Mouse (Mus musculus) frontal cortex, postnatal 14 days (tissue): Measurements from ENCODE around the gene Cnst.

Experiments used
- DNase-seq, 2 experiments: peaks; one replicate each; pipeline ENCODE4 v3.0.0; 2022; ENCODE audit warnings: low spot score in 2 of 2

Gene Cnst

DNA sequence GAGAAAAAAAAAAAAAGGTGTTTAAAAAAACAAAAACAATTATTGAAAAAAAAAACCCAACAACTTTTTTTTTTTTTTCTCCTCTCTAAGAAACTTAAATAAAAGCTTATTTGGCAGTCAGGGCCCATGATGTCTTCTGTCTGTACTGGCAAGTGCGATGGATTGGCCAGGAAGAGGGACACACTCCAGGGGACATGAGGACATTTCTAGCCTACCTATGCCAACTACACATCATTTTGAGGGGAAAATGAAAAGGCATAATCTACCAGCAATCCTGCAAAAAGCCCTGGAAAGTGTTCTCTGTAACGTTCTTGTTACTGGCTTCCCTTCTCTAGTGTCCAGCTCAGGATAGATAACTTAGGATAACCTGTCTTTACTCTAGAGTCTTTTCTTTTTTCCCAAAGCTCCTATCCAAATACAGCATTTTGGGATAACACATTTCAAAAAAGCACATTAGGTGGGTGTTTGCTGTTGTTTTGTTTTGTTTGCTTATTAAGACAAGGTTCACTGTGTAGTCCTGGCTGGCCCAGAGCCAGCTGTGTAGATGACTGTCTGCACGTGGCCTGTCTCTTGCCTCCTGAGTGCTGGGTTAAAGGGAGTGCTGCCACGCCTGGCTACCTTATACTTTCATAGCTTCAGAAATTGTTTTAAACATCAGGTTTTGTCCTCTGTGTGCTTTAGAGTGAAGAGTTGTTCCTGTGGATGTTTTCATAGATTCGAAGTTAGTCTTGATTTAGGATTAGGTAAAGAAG is 7.2 kb downstream of the Cnst start:
- DNase-seq, result no peak

DNA sequence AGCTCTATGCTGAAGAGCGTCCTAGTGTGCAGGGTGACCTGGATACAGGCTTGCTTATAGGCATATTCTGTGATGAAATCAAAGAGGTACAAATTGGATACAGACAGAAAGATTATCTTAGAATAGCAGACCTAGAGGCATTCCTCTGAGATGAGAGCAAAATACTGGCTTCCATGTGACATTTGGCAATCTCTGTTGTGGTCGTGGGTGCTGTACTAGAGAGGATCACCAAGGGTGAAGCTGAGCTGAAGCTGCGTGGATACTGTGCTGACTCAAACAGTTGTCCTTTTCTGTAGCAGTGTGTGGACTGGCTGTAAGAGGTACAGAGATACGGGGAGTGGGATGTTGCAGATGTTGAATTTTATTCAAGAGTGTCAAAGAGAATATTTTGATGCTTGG is 7.8 kb downstream of the Cnst start:
- DNase-seq, result no peak

DNA sequence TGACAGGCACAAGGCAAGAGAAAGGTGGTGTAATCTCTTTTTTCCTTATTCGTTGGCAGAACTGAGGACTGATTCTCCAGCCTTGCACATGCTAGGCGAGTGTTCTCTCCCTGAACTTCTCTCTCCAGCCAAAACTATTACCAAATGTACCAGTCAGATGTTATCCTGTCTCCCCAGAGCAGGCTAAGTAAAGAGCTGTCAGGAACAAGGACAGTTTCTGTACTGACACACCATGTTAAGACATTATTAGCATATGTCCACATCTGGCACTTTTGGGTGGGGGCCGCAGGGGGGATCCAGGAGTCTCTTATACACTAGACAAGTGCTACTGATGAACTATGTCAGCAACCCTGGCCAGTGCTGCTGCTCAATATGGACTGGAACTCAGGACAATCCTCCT is 10.8 kb downstream of the Cnst start:
- DNase-seq, result no peak

DNA sequence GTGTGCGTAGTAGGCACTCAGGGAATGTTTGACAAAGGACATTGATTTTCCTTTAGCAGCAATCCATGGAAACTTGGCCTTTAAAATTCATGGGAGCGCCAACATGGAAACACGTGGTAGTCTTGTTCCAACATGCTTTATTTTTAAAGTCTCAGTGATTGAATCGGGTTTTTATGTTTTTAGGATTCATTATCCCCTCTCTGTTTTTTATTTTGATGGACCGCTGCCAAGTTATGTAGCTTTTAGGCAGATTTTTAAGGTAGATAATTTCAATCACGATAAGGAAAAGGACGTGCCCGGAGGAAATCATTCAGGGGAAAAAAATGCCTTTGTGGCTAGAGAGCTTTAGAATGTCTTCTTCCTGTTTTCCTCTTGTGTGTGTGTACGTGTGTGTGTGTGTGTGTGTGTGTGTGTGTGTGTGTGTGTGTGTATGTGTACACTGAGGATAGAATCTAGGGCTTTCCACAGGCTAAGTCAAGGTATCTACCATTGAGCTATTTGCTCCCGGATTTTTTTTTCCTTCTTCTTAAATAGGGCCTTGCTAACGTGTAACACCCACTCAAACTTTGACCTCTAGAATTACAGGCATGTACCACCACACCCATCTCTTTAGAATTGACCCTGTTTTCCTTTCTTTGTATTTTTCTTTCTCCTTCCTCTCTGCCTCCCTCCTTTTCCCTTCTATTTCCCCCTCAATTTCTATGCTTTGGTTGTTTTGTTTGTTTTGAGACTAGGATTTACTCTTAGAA is 13.4 kb downstream of the Cnst start:
- DNase-seq, result no peak

DNA sequence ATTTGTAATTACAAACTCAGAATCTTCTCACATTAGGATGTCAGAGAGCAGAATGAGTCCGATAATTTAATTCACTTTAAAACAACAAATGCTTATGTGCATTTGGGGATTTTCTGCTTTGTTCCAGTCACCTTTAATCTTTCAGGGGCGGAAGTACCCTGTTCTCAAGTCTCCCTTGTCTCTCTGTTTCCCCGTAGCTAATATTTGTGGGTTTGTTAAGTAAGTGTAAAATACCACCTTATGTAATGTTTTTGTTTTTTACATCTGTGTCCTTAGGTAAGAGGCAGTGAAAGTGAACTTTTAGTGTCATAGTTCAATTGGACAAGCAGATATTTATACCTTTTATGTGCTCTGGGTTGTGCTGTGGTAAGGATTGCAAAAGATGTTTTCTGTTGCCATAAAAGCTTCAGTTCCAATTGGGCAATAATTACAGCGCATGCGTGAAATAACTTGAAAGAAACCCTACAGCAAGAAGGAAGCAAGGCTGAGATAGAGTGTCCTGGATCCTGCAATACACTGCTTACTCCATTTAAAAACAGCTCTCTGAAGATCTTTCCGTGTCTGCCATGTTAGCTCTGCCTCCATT is 14.8 kb downstream of the Cnst start:
- DNase-seq, result no peak

DNA sequence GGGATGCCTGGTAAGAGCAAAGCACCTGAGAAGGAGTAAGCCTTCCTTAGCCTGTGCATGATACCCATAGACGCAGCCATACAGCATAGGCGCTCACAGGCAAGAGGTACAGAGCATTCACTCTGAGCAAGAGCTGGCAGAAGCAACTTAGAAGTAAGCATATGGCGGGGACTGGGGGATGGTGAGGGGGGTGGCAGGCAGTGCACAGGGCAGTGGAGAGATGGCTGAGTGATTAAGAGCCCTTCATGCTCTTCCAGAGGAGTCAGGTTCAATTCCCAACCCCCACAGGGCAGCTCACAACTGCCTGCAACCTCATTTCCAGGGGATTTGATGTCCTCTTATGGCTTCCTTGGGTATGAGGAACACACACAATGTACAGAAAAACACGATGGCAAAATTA is 17.0 kb downstream of the Cnst start:
- DNase-seq, result no peak

DNA sequence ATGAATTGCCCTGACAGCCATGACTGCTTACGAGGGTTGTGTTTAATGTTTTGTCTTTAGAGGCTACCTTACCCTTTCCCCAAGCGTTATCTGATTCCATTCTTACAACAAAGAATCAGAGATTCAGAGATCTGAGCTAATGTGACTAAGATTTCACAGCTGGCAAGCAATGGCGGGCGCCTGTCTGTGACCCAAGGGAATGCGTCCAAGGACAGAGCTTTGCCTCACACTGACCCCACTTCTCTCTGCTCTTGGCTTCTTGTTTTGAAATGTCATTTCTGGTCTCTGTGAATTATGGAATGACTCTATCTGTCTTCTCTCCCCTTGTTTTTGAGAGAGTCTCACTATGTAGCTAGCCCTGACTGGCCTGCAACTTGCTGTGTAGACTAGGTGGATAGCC is 17.8 kb downstream of the Cnst start:
- no peak for DNase-seq

DNA sequence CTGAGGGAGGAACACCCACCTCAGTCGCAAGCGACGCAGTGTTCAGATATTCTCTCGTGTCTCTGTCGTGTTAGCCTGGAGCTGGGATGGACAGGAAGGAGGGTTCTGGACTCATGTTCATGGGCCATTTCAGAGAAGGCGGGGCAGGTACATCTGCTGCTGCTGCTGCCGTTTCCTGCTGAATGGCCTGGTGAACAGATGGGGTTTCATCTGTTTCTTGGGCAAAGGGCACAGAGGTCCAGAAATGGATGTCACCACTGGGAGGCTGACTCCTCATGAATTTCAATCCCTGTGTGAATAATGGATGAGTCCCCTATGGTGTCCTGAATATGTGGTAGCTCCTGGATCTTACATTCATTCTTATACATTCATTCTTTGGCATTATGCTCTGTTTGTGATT is 21.4 kb downstream of the Cnst start:
- DNase-seq, result no peak

DNA sequence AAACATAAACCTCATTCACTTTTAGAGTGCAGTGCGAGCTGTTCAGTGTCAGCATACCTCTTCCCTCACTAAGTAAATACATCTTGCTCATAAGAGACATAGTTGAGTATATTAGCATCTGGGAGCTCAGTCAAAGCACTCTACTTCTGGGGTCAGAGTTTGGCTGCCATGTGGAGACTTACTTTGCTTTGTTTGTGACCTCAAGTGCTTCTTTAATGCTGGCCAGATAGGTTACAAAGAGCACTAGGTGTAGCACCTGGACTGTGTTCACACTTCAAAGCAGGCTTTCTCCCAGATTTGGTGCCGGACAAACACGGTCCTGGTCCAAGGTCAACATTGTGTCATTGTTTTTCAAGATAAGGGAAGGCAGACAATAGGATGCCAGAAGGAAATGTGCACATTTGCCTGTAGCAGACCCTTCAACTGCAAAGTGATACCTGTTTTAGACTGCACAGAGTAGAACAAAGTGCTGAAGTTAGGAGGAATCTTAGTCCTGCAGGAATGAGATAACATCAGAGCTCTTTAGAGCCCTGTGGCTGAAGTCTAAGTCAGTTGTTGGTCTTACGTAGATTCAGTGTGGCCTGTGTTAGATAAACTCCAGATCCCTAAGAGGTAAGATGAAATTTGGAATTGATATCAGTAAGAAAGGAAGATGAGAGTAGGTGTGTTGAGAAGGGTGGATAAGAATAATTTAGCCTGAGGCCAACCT is 22.7 kb downstream of the Cnst start:
- no peak for DNase-seq

DNA sequence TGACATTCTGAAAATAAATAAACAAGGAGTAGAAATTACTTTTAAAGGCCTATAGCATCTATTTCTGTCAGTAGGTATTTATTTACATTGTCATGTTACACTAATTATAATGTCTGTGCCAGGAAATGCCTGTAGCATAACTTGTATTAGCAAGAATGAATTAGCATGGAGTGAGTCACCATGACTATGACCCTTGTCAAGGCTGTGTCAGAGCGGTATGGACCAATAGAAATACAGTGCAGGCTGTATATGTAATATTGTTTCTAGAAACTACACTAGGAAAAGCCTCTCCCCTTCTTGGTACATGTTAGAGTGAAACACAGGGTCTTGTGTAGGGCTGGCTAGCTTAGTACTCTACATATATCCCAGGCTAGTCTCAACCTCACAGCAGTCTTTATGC is 24.3 kb downstream of the Cnst start:
- no peak for DNase-seq

DNA sequence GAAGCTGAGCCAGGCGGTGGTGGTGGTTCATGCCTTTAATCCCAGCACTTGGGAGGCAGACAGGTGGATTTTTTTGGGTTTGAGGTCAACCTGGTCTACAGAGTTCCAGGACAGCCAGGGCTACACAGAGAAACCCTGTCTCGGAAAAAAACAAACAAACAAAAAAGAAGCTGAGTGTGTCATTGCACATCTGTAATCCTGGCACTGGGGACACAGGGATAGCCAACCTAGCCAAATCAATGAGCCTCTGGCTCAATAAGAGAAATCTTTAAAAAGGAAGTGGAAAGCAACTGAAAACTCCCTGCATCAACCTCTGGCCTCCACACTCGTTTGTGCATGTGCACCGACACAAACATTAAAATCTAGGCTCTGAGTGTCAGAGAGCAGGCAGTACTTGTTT is 25.5 kb downstream of the Cnst start:
- DNase-seq, result no peak

DNA sequence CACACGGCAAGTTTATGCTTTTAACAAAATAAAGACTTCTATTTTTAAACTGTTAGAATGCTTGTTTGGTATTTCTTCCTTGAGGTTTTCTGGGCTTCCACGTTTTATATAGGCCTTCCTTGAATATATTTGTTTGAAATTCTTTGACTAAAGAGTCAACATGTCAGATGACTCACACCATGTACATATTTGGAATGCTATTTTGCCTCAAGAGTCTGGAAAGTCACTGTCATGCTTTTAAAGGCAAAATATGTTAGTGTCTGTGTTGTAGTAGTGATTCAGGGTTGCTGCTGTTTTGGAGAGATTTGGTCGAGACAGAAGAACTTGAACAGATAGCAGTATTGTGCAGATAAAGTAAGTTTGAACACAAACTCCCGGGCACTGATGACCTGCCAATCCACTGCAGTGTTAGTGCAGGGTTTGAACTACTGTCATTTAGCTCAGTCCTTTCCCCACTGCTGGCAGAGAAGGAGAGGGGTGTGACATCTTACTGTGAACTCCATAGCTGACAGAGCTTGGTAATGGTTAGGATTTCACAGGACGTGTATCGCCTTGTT is 27.6 kb downstream of the Cnst start:
- no peak for DNase-seq

DNA sequence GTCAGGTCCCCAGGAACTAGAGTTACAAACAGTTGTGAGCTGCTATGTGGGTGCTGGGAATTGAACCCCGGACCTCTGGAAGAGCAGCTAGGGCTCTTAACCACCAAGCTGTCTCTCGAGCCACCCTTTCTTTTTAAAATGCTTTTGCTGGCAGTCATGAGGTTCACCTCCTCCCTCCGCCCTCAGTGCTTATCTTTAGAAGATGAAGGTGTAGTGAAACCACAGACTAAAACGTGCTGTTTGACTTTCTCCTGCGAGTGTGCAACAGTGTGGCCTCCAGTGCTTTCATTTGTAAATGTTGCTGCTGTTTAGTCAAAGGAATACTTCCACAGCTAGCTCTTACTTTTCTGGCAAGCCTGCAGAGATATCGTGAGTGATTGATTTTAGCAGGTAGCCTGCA is 32.5 kb downstream of the Cnst start:
- no peak for DNase-seq

DNA sequence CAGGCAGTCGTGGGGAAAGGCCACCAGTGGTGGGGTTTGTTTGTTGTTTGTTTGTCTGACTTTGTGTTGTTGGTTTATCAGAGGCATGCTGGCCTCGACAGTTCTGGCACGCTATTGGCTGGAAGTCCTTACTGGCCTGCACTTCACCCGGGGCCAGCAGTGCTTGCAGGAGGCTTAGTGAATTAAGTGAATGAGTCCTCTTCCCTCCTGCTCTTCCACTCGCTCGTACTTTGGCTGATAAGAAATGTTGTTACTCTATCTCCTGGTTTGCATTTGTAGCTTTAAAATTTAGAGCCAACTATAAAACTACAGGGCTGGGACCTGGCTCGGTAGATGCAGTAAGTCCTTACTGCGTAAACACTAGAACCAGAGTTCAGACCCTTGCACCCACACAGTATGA is 34.0 kb downstream of the Cnst start:
- no peak for DNase-seq

DNA sequence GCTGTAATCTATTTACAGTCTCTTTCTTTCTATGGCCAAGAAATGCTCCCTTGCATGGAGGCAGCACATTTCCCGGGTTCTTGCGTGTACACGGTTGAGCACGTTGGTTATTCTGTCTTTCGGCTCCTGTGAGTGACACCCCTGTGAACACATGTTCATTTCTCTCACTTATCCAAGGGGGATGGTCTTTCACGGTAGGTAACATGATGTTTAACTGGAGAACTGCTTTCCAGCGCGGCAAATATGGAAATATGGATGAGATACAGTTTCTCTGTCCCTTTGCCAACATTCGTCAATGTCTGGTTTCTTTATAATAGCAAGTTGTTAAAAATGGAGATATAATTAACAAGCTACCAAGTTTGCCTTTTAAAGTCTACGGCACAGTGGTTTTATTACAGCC is 35.3 kb downstream of the Cnst start:
- DNase-seq, result no peak

DNA sequence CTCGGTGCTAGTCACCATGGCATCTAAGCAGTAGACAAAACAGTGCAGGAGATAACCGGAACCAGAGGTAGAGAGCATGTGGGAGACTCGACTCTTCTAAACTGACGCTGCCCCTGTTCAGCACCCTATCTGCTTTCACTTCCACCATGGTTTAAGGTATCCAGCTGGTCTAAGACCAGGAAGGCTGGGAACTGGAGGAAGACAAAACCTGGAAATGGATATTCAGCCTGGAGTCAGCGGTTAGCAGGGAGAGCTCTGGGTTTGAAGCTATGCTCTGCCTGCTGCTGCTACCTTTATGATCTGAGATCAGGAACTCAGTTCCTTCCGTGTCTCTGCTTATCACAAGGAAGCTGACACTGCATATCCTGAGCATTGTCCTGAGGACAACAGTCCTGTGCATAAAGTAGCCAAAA is 35.9 kb downstream of the Cnst start:
- no peak for DNase-seq

DNA sequence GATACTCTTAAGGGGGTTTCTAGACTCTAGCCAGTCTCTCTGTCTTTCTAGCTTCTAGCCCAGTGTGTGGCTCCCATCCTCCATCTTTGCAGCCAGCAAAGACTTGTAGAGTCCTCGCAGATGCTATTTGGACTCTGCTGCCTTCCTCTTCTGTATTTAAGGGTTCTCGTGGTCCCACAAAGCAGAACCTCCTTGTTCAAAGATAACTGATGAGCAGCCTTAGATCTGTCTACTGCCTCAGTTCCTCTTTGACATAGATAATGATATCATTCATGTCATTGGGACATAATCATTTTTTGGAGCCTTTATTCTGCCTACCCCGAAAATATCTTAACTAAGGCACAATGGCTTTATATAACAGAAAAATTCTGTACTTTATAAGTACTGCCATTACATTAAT is 36.9 kb downstream of the Cnst start:
- no peak for DNase-seq

DNA sequence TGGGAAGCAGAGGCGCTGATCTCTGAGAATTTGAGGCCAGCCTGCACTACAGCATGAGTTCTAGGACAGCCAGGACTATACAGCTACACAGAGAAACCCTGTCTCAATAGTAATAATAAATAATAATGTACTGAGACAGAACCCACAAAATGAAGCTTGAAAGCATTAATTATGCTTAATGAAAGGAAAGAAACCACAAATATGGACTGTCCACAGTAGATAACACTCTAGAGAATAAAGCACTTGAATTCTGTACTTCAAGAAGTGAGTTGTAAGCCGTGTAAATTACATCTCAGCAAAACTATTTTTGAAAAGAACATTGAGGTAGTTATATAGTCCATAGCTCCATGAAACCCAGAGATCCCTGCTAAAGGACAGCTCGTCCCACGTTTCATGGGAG is 38.0 kb downstream of the Cnst start:
- no peak for DNase-seq

DNA sequence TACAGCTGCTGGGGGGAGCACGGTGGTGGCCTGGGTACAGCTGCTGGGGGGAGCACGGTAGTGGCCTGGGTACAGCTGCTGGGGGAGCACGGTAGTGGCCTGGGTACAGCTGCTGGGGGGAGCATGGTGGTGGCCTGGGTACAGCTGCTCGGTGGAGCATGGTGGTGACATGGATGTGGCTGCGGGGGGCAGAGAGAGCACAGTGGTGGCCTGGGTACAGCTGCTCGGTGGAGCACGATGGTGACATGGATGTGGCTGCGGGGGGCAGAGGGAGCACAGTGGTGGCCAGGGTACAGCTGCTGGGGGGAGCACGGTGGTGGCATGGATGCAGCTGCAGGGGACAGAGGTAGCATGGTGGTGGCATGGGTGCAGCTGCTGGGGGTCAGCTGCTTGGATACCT is 39.5 kb downstream of the Cnst start:
- no peak for DNase-seq

DNA sequence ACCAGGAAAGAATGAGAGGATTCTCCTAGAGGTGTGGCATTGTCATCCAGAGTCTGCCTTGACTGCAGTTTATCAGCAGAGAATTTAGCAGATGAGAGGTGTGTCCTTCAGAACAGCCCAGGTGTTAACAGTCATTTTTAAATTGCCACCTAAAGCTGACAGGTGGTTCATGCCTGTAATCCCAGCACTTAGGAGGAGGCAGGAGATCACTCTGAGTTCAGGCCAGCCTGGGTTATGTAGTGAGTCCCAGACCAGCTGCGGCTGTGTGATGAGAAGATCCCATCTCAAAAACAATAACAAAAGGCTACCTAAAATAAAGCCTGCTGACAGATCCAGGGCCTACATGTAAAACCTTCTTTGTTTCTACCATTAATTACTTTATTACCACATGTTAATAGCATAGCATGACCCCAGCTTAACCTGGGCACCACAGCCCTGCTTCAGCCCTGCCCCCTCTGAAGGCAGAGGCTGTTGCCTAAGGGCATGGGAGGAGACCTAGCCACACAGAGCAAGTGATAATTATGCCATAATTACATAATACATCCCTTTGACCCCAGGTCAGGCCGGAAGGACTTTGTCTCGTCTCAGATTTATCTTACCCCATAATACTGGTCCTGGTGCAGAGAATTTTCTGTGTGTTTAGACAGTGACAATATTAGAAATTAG is 40.4 kb downstream of the Cnst start:
- DNase-seq, result no peak

DNA sequence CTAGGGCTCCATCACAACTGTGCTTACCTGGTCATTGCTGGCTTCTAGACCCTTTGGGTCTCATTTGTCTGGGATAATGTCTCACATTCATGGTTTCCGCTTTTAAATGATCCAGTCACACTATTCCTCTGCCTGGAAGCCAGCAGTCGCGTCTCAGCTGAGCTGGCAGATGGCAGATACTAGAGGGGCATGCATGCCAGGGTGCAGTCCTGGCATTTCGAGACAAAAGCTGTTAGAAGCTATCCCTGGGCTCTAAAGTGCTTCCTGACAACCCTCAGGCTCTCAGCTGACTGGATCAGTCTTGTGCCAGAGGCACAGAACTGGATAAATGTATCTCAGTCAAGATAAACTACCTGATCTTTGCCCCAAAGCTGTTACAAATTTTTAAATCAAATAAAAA is 42.1 kb downstream of the Cnst start:
- DNase-seq, result no peak

DNA sequence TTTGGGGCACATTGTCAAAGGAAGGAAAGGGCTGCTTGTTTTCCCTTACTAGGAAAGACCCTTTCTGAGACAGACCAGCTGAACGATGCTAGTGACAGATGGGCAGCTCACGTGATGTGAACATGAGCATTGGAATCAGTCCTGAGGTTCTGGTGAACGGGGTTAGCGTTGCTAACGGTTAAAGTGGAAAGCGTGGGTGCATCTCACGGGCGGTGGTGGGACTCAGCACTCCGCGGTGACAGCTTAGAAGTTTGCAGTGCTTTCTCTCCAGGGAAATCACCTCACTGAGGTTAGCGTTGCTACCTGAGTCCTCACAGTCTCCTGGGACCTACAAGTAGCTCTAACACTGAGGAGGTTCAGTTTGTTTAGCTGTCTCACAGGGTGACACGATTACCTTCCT is 45.5 kb downstream of the Cnst start:
- DNase-seq, result peak; percentile 31 to 35
